Mouse (Mus musculus) hematopoietic stem cell, adult 5-6 weeks (primary cell): ENCODE results near the gene Defb25. TPM values are rescaled to one million over a fixed set of nuclear protein-coding genes. Genes with fewer than 3 reads are reported as not detected.

Experiments used
- ATAC-seq, 2 experiments: fragments of 125-278 bp in 1 of 2; replicated peaks in 1 of 2; 2 replicates each; pipeline ENCODE4 v1.8.0; 2016 to 2017; ENCODE audit warnings: inconsistent platforms in 2 of 2, mild to moderate bottlenecking in 2 of 2, moderate number of reproducible peaks in 2 of 2, low read depth in 1 of 2, moderate TSS enrichment in 1 of 2; ENCODE audit not compliant: low FRiP score in 2 of 2, poor library complexity in 2 of 2, severe bottlenecking in 2 of 2, insufficient read depth in 1 of 2, low TSS enrichment in 1 of 2
- total RNA-seq: library from RNA; stranded (forward); fragments of 172-1452, 232-1000 nt; gene quantifications from 2 replicates; pipeline ENCODE4 v1.2.3, GENCODE M21; 2017

The Defb25 gene
- total RNA-seq, 1 experiment from 2014 or later = not detected

DNA sequence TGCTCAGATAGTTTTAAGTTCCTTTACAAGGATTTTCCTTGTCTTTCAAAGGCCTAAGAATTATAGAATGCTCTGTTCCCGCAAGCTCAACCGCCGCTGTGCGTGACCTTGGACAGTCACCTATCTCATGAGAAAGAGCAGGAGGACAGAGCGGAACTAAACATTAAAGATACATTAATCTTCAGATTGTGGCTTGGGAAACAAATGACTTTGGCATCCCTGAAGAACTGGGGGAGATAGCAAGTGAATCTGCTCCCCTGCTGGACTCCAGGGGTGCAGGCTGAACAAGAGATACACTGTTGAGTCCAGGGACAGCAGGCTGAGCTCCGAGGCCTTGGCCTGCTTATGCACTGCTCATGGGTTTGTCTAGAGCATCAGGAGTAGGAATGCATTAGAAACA lies 22.8 kb downstream of the Defb25 start:
- ATAC-seq = no peak

- no peak for ATAC-seq
Measured at GRCm38 (mm10) chr2:152599299-152599698, 23.6 kb downstream of the Defb25 start, which contains the start of gene Defb45. TSS of gene Defb45 (minus strand) at chr2:152599399.

GRCm38 (mm10) chr2:152589021-152589420 lies 33.8 kb downstream of the Defb25 start:
- no peak for ATAC-seq

GRCm38 (mm10) chr2:152588450-152588849 lies 34.4 kb downstream of the Defb25 start:
- no peak for ATAC-seq

- ATAC-seq = peak; percentile 65 to 66; a peak in 3 of 4 replicates
Measured at GRCm38 (mm10) chr2:152586926-152587560, 35.8 kb downstream of the Defb25 start.

- ATAC-seq = no peak
Measured at GRCm38 (mm10) chr2:152580612-152581011, 42.2 kb downstream of the Defb25 start.

GRCm38 (mm10) chr2:152580107-152580506 lies 42.7 kb downstream of the Defb25 start, which contains the start of gene Defb19:
TSS of gene Defb19 (minus strand) at chr2:152580312.
- ATAC-seq = no peak

DNA sequence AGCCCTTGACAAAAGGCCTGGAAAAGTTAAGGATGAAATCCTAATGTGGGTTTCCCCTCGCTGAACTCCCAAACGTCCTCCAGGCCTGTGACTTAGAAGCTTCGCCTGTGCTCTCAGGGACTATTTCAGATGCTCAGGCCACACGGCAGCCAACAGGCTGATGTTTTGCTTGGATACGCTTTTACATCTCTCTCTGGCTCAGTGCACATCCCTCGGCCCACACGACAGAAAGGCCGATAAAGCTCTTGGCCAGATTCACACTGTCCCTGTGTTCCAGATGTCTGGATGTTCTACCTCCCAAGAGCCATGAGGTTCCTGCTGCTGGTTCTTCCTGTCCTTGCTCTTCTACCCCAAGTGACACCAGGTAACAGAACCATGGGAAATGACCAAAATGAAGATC lies 49.4 kb downstream of the Defb25 start:
- no peak for ATAC-seq

Other genes starting within 250 kb of the Defb25 start
- gene Nrsn2, start 246.4 kb downstream of the Defb25 start, total RNA-seq = not detected in 2 replicates
- 1.9 and 3.9 TPM in 2 replicates for gene Sox12, start 225.0 kb downstream of the Defb25 start, total RNA-seq
- gene Zcchc3, start 208.0 kb downstream of the Defb25 start, total RNA-seq = 5.8 and 5.9 TPM in 2 replicates
- not detected in 2 replicates for gene 6820408C15Rik, start 207.5 kb downstream of the Defb25 start, total RNA-seq
- not detected in 2 replicates for gene Defb23, start 158.4 kb downstream of the Defb25 start, total RNA-seq
- gene Defb20, start 146.0 kb downstream of the Defb25 start, total RNA-seq = not detected in 2 replicates
- gene Defb22, start 132.9 kb downstream of the Defb25 start, total RNA-seq = not detected in 2 replicates
- gene Defb26, start 111.4 kb downstream of the Defb25 start, total RNA-seq = not detected in 2 replicates
- gene Defb28, start 104.8 kb downstream of the Defb25 start, total RNA-seq = not detected in 2 replicates
- not detected in 2 replicates for gene Defb29, start 83.0 kb downstream of the Defb25 start, total RNA-seq
- gene Gm17416, start 53.7 kb downstream of the Defb25 start, total RNA-seq = not detected in 2 replicates
- gene Defb21, start 50.3 kb downstream of the Defb25 start, total RNA-seq = not detected in 2 replicates
- not detected in 2 replicates for gene Defb19, start 42.7 kb downstream of the Defb25 start, total RNA-seq
- not detected in 2 replicates for gene Defb45, start 23.7 kb downstream of the Defb25 start, total RNA-seq
- not detected in 2 replicates for gene Defb36, start 18.7 kb downstream of the Defb25 start, total RNA-seq
- not detected in 2 replicates for gene Rem1, start 3.9 kb upstream of the Defb25 start, total RNA-seq
- gene H13, start 46.4 kb upstream of the Defb25 start, total RNA-seq = 104 and 106 TPM in 2 replicates
- 15.0 and 19.1 TPM in 2 replicates for gene Mcts2, start 64.0 kb upstream of the Defb25 start, total RNA-seq
- gene Id1, start 113.2 kb upstream of the Defb25 start, total RNA-seq = 5.8 and 9.6 TPM in 2 replicates
- 1.3 TPM in 1 of 2 replicates, not detected in the other for gene Cox4i2, start 131.1 kb upstream of the Defb25 start, total RNA-seq
- 11.2 and 11.6 TPM in 2 replicates for gene Bcl2l1, start 208.7 kb upstream of the Defb25 start, total RNA-seq
- gene Tpx2, start 224.9 kb upstream of the Defb25 start, total RNA-seq = 68.1 and 113 TPM in 2 replicates